Mouse (Mus musculus) forebrain, embryonic 10.5 days (tissue): ENCODE measurements around the gene Exosc5. TPM values are rescaled to one million over a fixed set of nuclear protein-coding genes. Genes with fewer than 3 reads are reported as not detected.

Experiments used
- DNase-seq: peaks from one replicate; pipeline ENCODE4 v3.0.0-alpha.2; 2017; ENCODE audit warnings: low spot score; ENCODE audit errors: extremely low spot score
- H3K27ac ChIP-seq: fragments of 300-500 bp; sonication (generic); 2 replicates; pipeline ENCODE4 v1.5.1; 2016; ENCODE audit warnings: mild to moderate bottlenecking
- H3K27me3 ChIP-seq: fragments of 300-500 bp; sonication (generic); 2 replicates; pipeline ENCODE4 v1.6.1; 2016; ENCODE audit warnings: mild to moderate bottlenecking; ENCODE audit not compliant: poor library complexity, severe bottlenecking
- H3K36me3 ChIP-seq: fragments of 300-500 bp; sonication (generic); replicated peaks from 2 replicates; pipeline ENCODE4 v1.6.1; 2016; ENCODE audit warnings: mild to moderate bottlenecking, moderate library complexity
- H3K4me1 ChIP-seq: fragments of 300-500 bp; sonication (generic); 2 replicates; pipeline ENCODE4 v1.6.1; 2016
- H3K4me3 ChIP-seq: fragments of 300-500 bp; sonication (generic); 2 replicates; pipeline ENCODE4 v1.5.1; 2016; ENCODE audit warnings: mild to moderate bottlenecking, moderate library complexity
- H3K9me3 ChIP-seq: fragments of 300-500 bp; sonication (generic); 2 replicates; pipeline ENCODE4 v1.6.1; 2016; ENCODE audit warnings: mild to moderate bottlenecking, moderate library complexity
- WGBS: fragments of 180-500 bp; shearing (Covaris S2); methylation state at CpG from one replicate; pipeline ENCODE4 v1.1.7; 2016; 5-methylcytosine and 5-hydroxymethylcytosine counted together
- polyA plus RNA-seq: library from polyadenylated mRNA; unstranded; fragments of >200 nt; fragmentation: Nextera tagmentation; extraction: Ambion mirVana; gene quantifications from 2 replicates; pipeline ENCODE4 v1.2.1, GENCODE M21; 2016

The Exosc5 gene
- 81.0 and 82.1 TPM in 2 replicates for polyA plus RNA-seq

DNA sequence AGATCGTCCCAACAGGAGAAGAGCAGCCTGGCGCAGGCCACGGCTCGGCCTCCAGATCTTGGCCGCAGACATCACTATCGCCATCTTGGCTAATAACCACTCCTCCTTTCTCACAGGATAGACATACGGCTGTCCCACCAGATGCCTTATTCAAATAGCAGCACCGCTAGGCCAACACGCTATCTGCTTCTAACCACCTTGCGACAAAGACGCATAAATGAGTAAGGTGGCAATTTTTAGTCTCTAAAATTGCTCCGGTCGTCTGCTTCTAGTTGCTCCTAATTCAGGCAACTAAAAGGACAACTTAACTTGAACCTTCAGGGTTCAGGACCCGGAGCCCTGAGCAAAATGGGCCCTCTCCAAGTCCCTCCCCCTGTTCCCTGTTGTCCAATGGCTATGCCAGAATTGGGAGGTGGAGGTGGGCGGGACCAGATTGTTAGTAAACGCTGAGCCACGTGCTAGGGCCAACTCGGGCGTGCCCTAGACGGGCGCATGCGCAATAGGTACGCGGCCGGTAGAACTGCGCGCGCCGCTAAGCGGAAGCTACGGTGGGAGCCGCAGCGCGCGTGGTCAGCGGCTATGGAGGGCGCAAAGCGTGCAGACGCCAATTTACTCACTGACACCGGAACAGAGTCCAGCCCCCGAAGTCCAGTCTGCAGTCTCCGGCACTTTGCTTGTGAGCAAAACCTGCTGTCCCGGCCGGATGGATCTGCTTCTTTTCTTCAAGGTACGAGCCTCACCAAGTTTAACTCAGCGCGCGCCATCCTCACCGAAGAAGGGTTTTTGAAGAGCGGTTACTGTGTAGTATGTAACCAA, at the start of gene Exosc5, which contains the start of gene Bckdha:
Gene Exosc5 (plus strand): TSS at position 508 of the 816 bp plus-strand sequence.
Gene Bckdha (minus strand): TSS at position 325 of the 816 bp plus-strand sequence.
- WGBS, result under 1% methylated on average over 50 of the region's 50 CpGs
- Histone ChIP-seq H3K27ac (peak within 1 kb of the TSS; percentile 96), H3K4me3 (peak within 1 kb of the TSS; percentile 73)

DNA sequence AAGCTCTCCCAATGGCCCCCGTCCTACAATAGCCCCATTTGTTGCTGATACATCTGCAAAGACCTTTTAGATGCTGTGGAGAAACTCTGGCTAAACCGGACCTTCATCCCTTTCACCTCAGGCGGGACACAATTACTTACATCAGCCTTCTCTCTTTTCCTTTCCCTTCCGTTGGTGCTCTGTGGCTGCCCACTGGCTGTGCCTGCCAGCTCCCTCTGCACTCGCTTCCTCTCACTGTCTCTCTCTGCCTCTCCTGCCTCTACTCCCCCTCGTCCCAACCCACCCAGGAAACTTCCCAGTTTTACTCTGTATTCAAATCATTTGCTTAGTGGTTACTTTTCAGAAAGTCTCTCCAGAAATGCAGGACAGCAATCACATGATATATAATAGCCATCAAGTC, 48.9 kb upstream of the Exosc5 start:
- peak; percentile 7 for DNase-seq
- Histone ChIP-seq H3K27ac (no peak overlapping the region), H3K4me1 (no peaks in the 10 kb centered on the region), H3K27me3 (no peaks in the 10 kb centered on the region), H3K9me3 (no peaks in the 10 kb centered on the region), H3K36me3 (no peaks in the 10 kb centered on the region), H3K4me3 (no peak overlapping the region)
- 39% methylated on average over 6 of the region's 6 CpGs for WGBS

More for the DNA sequence above, at the start of gene Exosc5, which contains the start of gene Bckdha:
- H3K9me3 ChIP-seq, result no peaks in the 10 kb centered on the region
- peak; percentile 99 for DNase-seq
- H3K4me1 ChIP-seq, result peaks cover 23% of the 10 kb centered on the region
- no peaks in the 10 kb centered on the region for H3K27me3 ChIP-seq
- H3K36me3 ChIP-seq, result peaks cover 27% of the 10 kb centered on the region

GRCm38 (mm10) chr7:25611501-25611900, 47.5 kb upstream of the Exosc5 start:
- Histone ChIP-seq H3K27ac (no peak overlapping the region), H3K27me3 (no peaks in the 10 kb centered on the region), H3K36me3 (no peaks in the 10 kb centered on the region), H3K4me3 (no peak overlapping the region), H3K4me1 (no peaks in the 10 kb centered on the region), H3K9me3 (no peaks in the 10 kb centered on the region)
- 44% methylated on average over 7 of the region's 7 CpGs for WGBS
- peak; percentile 4 for DNase-seq

GRCm38 (mm10) chr7:25614086-25614485, 44.9 kb upstream of the Exosc5 start:
- 89% methylated on average over 5 of the region's 5 CpGs for WGBS
- Histone ChIP-seq H3K27ac (no peak overlapping the region), H3K36me3 (no peaks in the 10 kb centered on the region), H3K4me1 (peaks cover 5% of the 10 kb centered on the region; the same call in 1 of the 2 replicates), H3K4me3 (no peak overlapping the region), H3K9me3 (no peaks in the 10 kb centered on the region), H3K27me3 (no peaks in the 10 kb centered on the region)
- DNase-seq, result peak; percentile 10

DNA sequence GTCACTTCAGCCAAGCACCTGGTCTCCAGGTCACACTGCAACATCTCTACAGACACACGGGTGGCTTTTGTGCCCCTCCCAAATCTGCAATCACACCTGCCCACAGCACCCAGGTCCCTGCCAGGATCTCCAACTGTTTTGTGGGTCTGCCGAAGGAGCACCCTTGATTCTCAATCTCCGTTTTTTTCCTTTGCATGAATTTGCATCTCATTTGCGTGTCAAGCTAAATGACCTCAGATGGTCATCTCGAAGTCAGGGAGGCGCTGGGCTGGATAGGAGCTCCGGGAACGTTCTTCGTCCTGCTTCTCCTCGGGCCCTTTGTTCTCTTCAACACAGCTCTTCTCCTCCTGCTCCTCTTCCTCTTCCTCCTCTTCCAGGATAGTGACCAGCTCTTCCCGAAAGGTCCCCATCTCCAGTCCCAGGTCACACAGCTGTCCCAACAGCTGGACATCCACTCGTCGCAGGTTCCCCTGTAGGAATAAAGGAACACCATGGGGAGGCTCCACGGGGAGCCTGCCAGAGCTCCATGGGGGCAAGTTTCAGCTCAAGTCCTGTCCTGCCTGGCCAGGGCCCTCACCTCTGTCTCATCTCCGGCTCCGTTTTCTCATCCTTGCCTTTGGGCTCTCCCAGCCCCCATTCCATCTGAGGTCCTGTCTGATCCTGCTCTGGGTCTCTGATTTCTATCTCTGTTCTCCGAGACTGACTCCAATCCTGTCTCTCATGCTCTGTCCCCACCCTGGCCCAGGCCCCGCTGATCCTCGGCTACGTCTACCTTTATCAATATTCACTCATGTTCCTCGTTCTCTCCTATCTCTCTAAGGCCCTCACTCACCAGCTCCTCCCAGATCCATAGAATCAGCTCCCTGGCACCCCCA, 43.9 kb upstream of the Exosc5 start:
- no peak for DNase-seq
- 75% methylated on average over 21 of the region's 21 CpGs for WGBS
- Histone ChIP-seq H3K27me3 (no peaks in the 10 kb centered on the region), H3K4me1 (peaks cover 12% of the 10 kb centered on the region), H3K27ac (no peak overlapping the region), H3K36me3 (no peaks in the 10 kb centered on the region), H3K9me3 (no peaks in the 10 kb centered on the region), H3K4me3 (no peak overlapping the region)

GRCm38 (mm10) chr7:25615706-25616011, 43.3 kb upstream of the Exosc5 start, which contains the start of gene Erich4:
Gene Erich4 (minus strand): TSS chr7:25615892.
- no peaks in the 10 kb centered on the region for H3K9me3 ChIP-seq
- H3K27ac ChIP-seq, result no peak within 1 kb of the TSS
- H3K4me1 ChIP-seq, result peaks cover 14% of the 10 kb centered on the region
- no peak within 1 kb of the TSS for H3K4me3 ChIP-seq
- H3K36me3 ChIP-seq, result no peaks in the 10 kb centered on the region
- no peak for DNase-seq
- no peaks in the 10 kb centered on the region for H3K27me3 ChIP-seq
- WGBS, result 83% methylated on average over 5 of the region's 5 CpGs

DNA sequence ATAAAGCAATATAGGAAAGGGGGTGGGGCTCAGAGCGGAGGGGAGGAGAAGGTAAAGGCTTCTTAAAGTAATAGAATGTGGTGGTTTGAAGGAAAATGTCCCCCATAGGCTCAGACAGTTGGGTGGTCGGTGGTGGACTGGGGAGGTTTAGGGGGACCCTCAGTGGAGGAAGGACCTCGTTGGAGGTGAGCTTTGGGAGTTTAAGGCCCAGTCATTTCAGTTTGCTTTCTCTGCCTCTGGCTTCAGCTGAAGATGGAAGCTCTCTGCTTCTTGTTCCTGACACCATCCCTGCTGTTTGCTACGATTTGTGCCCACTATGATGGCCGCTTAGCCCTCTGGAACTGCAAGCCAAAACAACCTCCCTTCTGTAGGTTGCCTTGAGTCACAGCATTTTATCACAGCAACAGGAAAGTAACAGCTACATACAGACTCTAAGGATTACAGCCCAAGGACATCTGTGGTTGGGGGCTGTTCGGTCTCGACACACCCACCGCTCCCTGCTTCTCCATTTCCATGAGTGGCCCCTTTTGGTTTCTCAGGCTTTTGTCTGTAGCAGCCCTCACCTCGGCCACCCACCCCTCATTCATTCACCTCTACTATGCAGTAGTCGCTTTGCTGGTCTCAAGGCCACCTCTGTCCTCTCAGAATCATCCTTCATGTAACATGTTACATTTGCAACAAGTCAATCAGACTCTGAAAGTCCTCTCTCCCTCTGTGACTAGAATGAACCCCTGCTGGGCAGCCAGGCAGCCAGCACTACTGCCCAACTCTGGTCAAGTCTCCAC, 41.4 kb upstream of the Exosc5 start:
- Histone ChIP-seq H3K4me3 (no peak overlapping the region), H3K36me3 (peaks cover 6% of the 10 kb centered on the region), H3K4me1 (peaks cover 14% of the 10 kb centered on the region), H3K27me3 (no peaks in the 10 kb centered on the region), H3K27ac (no peak overlapping the region), H3K9me3 (no peaks in the 10 kb centered on the region)
- no peak for DNase-seq
- 85% methylated on average over 10 of the region's 10 CpGs for WGBS

DNA sequence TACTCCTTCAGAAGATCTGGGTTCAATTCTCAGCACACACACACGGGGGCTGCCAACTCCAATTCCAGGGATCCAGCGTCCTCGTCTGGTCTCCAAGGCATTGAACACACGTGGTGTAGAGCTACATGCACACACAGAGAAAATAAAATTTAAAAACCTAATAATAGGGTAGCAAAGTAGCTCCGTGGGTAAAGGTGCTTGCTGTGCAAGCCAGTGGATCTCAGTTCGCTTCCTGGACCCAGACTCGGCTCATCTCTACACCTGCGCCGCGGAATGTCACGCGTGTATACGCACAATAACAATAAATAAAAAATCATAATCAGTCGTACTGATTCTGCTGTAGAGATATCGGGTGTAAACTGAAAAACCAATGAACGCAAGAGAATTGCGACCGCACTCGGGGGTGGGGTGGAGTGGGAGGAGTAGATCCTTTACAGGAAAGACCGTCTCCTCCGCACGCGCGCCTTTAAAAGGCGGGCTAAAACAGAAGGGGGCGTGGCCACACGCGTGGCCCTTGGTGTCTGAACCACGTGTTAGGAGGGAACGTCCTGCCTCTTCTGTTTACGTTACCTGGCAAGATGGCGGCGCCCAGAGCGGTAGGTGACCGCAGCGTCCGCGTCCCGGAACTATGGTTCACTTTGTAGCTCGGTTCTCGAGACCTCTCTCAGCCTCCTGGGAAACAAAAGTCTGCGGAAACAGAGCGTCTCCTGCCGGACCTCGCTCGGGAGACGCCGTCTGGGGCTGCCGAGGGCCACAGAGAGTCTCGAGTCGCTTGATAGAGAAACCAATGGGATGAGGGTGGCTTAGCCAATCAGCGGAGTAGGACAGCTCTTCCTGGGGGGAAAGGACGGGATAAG, 39.9 kb upstream of the Exosc5 start, which contains the start of gene Dmac2:
Gene Dmac2 (plus strand): TSS at position 550 of the 857 bp plus-strand sequence.
- Histone ChIP-seq H3K4me3 (peak within 1 kb of the TSS; percentile 75), H3K27ac (peak within 1 kb of the TSS; percentile 81)
- 2% methylated on average over 53 of the region's 53 CpGs for WGBS

DNA sequence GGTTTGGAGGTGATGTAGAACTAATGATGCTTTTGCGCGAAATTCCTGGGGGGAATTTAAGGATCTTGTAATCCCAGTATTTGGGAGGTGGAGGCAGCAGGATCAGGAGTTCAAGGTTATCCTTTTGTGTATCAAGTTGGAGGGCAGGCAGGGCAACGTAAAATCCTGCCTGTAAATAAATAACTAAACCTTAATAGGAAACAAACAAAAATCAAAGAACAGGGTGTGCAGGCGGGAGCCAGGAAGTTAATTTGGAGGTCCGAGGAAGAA, 39.3 kb upstream of the Exosc5 start:
- peak overlapping the region; percentile 75 for H3K4me3 ChIP-seq
- 22% methylated on average over 5 of the region's 5 CpGs for WGBS
- no peaks in the 10 kb centered on the region for H3K27me3 ChIP-seq
- H3K9me3 ChIP-seq, result no peaks in the 10 kb centered on the region
- no peak for DNase-seq
- H3K4me1 ChIP-seq, result peaks cover 14% of the 10 kb centered on the region
- peaks cover 16% of the 10 kb centered on the region for H3K36me3 ChIP-seq
- H3K27ac ChIP-seq, result peak overlapping the region; percentile 81

More for the DNA sequence above, 39.9 kb upstream of the Exosc5 start, which contains the start of gene Dmac2:
- Histone ChIP-seq H3K9me3 (no peaks in the 10 kb centered on the region), H3K36me3 (peaks cover 12% of the 10 kb centered on the region), H3K27me3 (no peaks in the 10 kb centered on the region), H3K4me1 (peaks cover 14% of the 10 kb centered on the region)
- peak; percentile 91 for DNase-seq

- H3K4me1 ChIP-seq, result peaks cover 14% of the 10 kb centered on the region
- WGBS, result 95% methylated on average over 5 of the region's 5 CpGs
- no peaks in the 10 kb centered on the region for H3K9me3 ChIP-seq
- peaks cover 21% of the 10 kb centered on the region for H3K36me3 ChIP-seq
- no peak for DNase-seq
- no peaks in the 10 kb centered on the region for H3K27me3 ChIP-seq
- no peak overlapping the region for H3K27ac ChIP-seq
- peak overlapping the region; percentile 75 for H3K4me3 ChIP-seq
Observed at GRCm38 (mm10) chr7:25620101-25620500, 38.9 kb upstream of the Exosc5 start.

- no peak for DNase-seq
- Histone ChIP-seq H3K4me3 (no peak overlapping the region), H3K27me3 (no peaks in the 10 kb centered on the region), H3K9me3 (no peaks in the 10 kb centered on the region), H3K27ac (no peak overlapping the region), H3K4me1 (peaks cover 14% of the 10 kb centered on the region), H3K36me3 (peaks cover 22% of the 10 kb centered on the region)
- WGBS, result 93% methylated on average over 11 of the region's 11 CpGs
Observed at GRCm38 (mm10) chr7:25620751-25621150, 38.2 kb upstream of the Exosc5 start.
